Mouse (Mus musculus): Measurements from ENCODE around the gene Epas1. TPM values are rescaled to one million over a fixed set of nuclear protein-coding genes. Genes with fewer than 3 reads are reported as not detected.

Gene Epas1
- polyA plus RNA-seq (2015; fragmentation: Nextera tagmentation; extraction: Ambion mirVana) = 3.2 and 3.9 TPM in 2 replicates

GRCm38 (mm10) chr17:86753130-86753821 is at the start of gene Epas1:
Epas1 (plus strand) TSS chr17:86753700.

Other genes with a start within 250 kb of the Epas1 start
- 0.37 and 1.3 TPM in 2 replicates for gene Gm10309, start 248.5 kb upstream of the Epas1 start, polyA plus RNA-seq (2015; fragmentation: Nextera tagmentation; extraction: Ambion mirVana)
- not detected in 2 replicates for gene Tmem247, start 163.6 kb downstream of the Epas1 start, polyA plus RNA-seq (2015; fragmentation: Nextera tagmentation; extraction: Ambion mirVana)
- gene Atp6v1e2, start 194.2 kb downstream of the Epas1 start, polyA plus RNA-seq (2015; fragmentation: Nextera tagmentation; extraction: Ambion mirVana) = 0.20 TPM in 1 of 2 replicates, not detected in the other
- 8.5 and 9.8 TPM in 2 replicates for gene Rhoq, start 209.4 kb downstream of the Epas1 start, polyA plus RNA-seq (2015; fragmentation: Nextera tagmentation; extraction: Ambion mirVana)